Mouse (Mus musculus) adrenal gland (tissue): Measurements from ENCODE around the gene Ccdc92.

Experiments used
- intact Hi-C: fragments of 180-260 bp; cut with DNase I; formaldehyde crosslinking; loops from one replicate; pipeline ENCODE4 v1.15.1; 2025
- long read RNA-seq, 2 experiments: library from polyadenylated mRNA; unstranded; transcript quantifications; one replicate each; pipeline ENCODE4 v2.0.0; 2020; ENCODE audit warnings: borderline replicate concordance in 1 of 2; ENCODE audit not compliant: insufficient replicate concordance in 1 of 2

The Ccdc92 gene
- long read RNA-seq, experiment 1, transcript Ccdc92-201 (4 exons, 2,473 nt) = major isoform, 13 of 14 reads
- long read RNA-seq, experiment 1, partial matches to known transcripts = 0 of 14 reads
- long read RNA-seq, experiment 1, other reads (novel, unspliced or antisense) = 1 of 14 reads
- long read RNA-seq, experiment 2, transcript Ccdc92-201 (4 exons, 2,473 nt) = major isoform, 17 of 17 reads
- long read RNA-seq, experiment 2, partial matches to known transcripts = 0 of 17 reads
- long read RNA-seq, experiment 2, other reads (novel, unspliced or antisense) = 0 of 17 reads

- intact Hi-C loops = no loop called here
Measured at GRCm38 (mm10) chr5:124862013-124862866, at the start of gene Ccdc92, which contains the start of gene Zfp664. TSS of gene Ccdc92 (minus strand) at chr5:124862424. TSS of gene Zfp664 (plus strand) at chr5:124862691.

- intact Hi-C loops = loop anchor here (5.0 kb wide), 3 partner anchors 108 to 278 kb away; no protein-coding TSS in a partner anchor
Measured at GRCm38 (mm10) chr5:124908860-124909259, 46.6 kb upstream of the Ccdc92 start.

- intact Hi-C loops = loop anchor here (5.0 kb wide), 3 partner anchors 110 to 280 kb away; no protein-coding TSS in a partner anchor
Measured at GRCm38 (mm10) chr5:124906890-124907289, 44.7 kb upstream of the Ccdc92 start.

GRCm38 (mm10) chr5:124903852-124904251 lies 41.6 kb upstream of the Ccdc92 start:
- intact Hi-C loops = loop anchor here (5.0 kb wide), 1 partner anchor 463 kb away; no protein-coding TSS in a partner anchor

DNA sequence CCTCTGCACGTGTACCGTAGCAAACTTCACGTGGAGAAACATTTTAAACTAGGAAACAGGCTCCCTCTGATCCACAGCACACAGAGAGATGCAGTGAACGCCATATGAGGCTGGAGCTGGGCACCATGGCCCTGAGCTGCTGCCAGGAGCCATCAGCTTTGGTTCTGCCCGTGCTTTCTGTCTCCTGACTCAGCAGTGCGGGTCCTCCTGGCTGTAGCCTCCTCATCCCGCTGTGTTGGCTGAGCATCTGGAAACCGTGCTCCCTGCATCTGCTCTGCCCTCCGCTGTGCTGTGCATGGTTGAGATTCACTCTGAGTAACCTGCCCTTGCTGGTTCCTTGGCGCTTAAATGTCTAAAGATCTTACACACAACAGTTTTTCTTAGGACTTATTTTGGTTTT lies 40.0 kb upstream of the Ccdc92 start:
- intact Hi-C loops = loop anchor here (5.0 kb wide), 1 partner anchor 465 kb away; no protein-coding TSS in a partner anchor

- intact Hi-C loops = loop anchor here (5.0 kb wide), 1 partner anchor 466 kb away; no protein-coding TSS in a partner anchor
Measured at GRCm38 (mm10) chr5:124901675-124902074, 39.5 kb upstream of the Ccdc92 start.

- intact Hi-C loops = loop anchor here (1.0 to 5.0 kb wide), 2 partner anchors 369 to 466 kb away; no protein-coding TSS in a partner anchor
Measured at GRCm38 (mm10) chr5:124900738-124901490, 38.7 kb upstream of the Ccdc92 start.

DNA sequence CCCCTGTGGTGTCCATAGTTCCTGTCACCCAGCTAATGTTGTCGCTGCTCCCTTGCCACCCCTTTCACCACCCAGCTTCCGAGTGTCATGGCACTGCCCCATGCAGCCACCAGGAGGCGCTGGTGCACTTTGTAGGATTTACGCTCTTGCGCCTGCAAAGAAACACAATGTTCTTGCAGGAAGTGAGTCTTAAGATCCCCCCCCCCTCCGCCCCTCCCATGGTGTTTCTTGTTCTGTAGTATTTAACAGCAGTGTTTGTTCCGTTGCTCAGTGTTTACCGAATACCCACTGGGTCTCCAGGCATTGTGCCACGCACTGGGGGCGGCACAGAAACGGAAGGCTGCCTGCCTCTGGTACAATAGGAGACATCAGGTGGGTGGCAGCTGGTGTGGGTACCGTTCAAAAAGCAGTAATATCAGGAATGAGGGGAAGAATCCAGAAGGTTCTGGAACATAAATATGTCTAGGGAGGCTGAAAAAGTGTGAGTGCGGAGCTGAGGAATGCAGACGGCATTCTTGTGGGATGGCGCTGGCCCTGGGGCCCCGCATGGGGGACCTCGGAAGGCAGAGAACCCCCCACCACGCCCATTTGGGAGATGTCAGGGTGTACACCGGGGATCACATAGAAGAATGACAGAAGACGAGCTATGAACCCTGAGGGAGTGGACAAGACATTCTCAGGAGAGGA lies 37.9 kb upstream of the Ccdc92 start:
- intact Hi-C loops = loop anchor here (1.0 to 5.0 kb wide), 2 partner anchors 370 to 467 kb away; no protein-coding TSS in a partner anchor

DNA sequence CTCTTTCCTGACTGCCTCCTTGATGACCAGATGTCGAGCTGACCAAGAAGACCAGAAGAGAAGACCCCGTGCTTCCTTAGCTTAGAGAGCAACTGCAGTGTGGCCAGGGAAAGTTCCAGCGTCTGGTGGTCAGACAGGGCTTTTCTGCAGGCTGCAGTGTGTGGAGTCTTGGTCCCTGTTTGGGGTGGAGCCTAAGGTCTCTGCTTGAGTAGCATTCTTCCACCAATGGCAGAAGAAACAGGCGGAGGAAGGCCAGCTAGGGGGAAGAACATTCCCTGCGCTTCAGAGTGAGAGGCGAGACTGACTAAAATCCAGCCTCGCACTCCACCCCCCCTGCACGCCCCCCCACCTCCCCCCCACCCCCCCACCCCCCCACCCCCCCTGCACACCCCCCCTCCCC lies 33.9 kb upstream of the Ccdc92 start:
- intact Hi-C loops = no loop called here

DNA sequence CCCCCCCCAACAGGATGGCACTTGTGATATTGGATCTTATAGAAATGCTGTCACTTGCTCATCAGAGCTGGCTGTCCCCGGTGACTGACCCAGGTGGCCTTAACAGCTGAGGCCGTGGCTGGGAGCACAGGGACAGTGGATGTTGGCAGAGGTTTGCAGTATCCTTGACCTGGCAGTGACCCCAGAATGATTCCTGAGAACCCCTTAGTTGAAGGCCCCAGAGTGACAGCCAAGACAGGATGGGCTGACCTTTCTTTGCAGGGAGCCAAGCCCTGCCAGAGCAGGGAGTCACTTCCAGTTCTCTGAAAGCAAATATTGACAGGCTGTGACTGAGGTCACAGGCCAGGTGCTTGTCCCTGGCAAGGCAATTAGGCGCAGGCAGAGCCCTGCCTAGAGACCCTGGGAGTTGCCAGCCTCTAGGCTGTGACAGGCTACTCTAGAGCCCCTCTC lies 29.7 kb upstream of the Ccdc92 start:
- intact Hi-C loops = no loop called here

DNA sequence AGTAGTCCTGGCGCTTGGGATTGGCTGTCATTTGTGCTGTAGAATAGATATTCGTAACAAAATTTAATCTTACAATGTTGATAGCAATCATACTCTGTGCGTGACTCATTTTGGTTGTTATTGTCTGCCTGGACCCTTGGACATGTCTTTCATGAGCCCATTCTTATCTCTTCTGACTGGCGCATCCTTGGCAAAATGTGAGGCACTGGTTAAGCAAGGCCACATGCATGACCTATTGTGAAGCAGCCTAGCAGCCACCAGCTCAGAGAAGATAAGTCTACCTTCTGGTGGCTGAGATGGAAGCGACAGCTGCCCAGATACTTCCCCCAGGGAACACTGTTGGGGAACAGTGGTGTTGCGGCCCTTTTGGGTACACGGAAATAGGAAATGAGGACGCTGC lies 26.4 kb upstream of the Ccdc92 start:
- intact Hi-C loops = no loop called here

GRCm38 (mm10) chr5:124883877-124884276 lies 21.7 kb upstream of the Ccdc92 start:
- intact Hi-C loops = no loop called here

- intact Hi-C loops = no loop called here
Measured at GRCm38 (mm10) chr5:124879801-124880200, 17.6 kb upstream of the Ccdc92 start.

DNA sequence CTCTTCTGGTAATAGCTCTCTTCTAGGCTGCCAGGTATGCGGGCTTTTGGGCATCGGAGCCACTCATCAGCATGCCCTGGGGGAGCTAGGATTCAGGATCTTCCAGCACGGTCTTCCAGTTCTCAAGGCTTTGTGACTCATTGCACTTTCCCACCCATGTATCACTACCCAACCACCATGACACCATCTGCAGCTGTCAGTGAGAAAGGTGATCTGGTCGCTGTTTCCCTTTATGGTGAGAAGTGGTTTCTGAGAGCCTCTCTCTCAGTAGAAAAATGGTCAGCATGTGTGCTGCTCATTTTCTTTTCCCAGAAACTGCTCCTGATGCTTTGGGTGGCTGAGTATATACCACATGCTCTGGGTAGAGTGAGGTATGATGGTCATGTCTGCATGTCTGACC lies 17.0 kb upstream of the Ccdc92 start:
- intact Hi-C loops = no loop called here

- intact Hi-C loops = no loop called here
Measured at GRCm38 (mm10) chr5:124873890-124874601, 11.8 kb upstream of the Ccdc92 start.

GRCm38 (mm10) chr5:124873096-124873495 lies 10.9 kb upstream of the Ccdc92 start:
- intact Hi-C loops = no loop called here

GRCm38 (mm10) chr5:124872033-124872432 lies 9.8 kb upstream of the Ccdc92 start:
- intact Hi-C loops = no loop called here

DNA sequence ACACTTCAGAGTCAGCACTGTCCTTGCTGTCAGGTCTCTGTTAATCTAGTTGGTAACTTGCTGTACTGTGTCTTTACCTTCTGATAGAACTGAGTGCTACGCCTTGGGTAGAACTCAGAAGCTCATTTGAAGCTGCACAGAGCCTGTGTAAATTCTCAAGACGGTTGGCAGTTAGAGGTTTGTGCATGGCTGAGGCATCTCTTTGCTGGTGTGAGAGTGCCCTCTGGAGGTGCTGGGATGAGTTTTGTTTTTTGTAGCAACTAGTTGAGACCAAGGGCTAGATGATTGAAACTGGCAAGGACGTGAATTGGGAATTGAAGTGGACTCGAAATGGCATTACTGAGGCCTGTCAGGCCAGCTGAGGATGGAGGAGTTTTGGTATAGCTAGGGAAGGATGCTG lies 6.8 kb upstream of the Ccdc92 start:
- intact Hi-C loops = loop anchor here (5.0 kb wide), 1 partner anchor 92 kb away; no protein-coding TSS in a partner anchor

DNA sequence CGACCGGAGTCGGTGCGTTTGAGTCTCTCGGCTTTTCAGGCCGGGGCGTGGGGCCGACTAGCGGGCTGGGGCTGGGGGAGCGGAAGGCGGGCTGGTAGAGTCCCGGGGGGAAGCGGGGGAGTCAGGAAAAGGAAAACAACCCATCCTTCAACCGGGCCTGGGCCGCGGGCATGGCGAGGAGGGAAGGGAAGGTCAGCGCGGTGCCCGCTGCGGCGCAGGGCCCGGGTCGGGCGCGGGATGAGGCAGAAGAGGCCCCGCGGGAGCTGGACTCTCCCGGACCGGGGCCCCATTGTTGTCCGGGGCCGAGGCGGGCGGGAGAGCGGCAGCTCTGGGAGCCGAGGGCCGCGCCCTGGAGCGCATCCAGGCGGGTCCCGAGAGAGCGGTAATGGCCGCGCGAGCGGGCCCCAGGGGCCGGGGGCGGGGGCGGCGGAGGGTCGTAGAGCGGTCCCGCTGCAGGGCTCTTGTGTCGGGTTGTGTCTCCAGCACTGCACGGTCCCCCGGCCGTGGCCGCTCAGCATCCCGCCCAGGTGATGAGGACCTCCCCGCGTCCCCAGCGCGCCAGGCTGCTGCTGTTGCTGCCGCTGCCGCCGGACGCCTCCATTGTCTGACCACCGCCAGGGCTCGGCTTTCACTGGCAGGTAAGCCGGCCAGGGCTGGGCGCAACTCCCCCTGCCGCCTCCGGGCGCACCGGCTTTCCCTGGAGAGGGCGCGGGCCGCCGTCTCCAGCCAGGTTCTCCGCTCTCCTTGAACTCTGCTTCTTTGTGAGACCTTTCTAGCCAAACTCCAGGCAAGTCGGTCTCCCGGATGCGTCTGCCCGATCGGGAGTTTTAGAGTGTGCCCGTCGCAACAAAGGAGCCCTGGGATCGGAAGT lies 882 bp upstream of the Ccdc92 start:
- intact Hi-C loops = no loop called here
